Mouse (Mus musculus): Measurements from ENCODE around the gene Mylk.

GRCm38 (mm10) chr16:34920868-34921267, 175.9 kb downstream of the Mylk start:
- no peak for TF ChIP-seq GATA1 (IDR thresholded peaks at IDR 0.05; ENCODE audit: borderline replicate concordance, low read length)
- no peak for TF ChIP-seq FLI1 (IDR thresholded peaks at IDR 0.05; ENCODE audit: low read length)

Measured in megakaryocyte, embryonic 14.5 days (primary cell).